ENCODE assay signal across 10 mouse cellular contexts in genomic region chr1:172364684-172365083, GRCm38 (mm10). TPM values are rescaled to one million over a fixed set of nuclear protein-coding genes. Genes with fewer than 3 reads are reported as not detected.
DNase-seq lines count a peak whose midpoint lies in the region; ATAC-seq and TF ChIP-seq lines count a peak whose summit lies in the region.
"Had no signal": no experiment of that assay in that cellular context is flagged by ENCODE, and none has a peak within 500 bp of the region (broad histone marks: within the 10 kb centered on the region; RNA-seq: fewer than 3 reads in every experiment).

No protein-coding gene starts in this region.

- H3K27me3 ChIP-seq in MEL (ENCODE audit: control insufficient read depth in 1 of 2, insufficient read depth in 2 of 2, low read length in 2 of 2) = no peaks in the 10 kb centered on the region; a peak in 1 of 4 replicates
- peaks cover 5% of the 10 kb centered on the region; the same call in 1 of the 2 replicates for H3K27me3 ChIP-seq in kidney, embryonic 14.5 days (ENCODE audit: control insufficient read depth, insufficient read depth, low read length)
- 0 out of 2 replicates have a peak, but pooled peaks cover 2% of the 10 kb centered on the region for H3K27me3 ChIP-seq in liver, postnatal 0 days (ENCODE audit: insufficient read depth, low read length)

- DNase-seq in 3T3-L1 (ENCODE audit: low read depth, low spot score) (peak; percentile 44), MEL (ENCODE audit: low read depth, low spot score) (peak; percentile 91)
- DNase-seq in cerebellum, postnatal 14 days = peak; percentile 70 to 76
- peak; percentile 52 to 68 for DNase-seq in frontal cortex, postnatal 36 days (ENCODE audit: low spot score in 2 of 2)
- DNase-seq in liver, postnatal 0 days = peak; percentile 71
- no peak for DNase-seq in urinary bladder, postnatal 10 days (ENCODE audit: low spot score)

- H3K4me1 ChIP-seq in MEL (ENCODE audit: control insufficient read depth in 1 of 2, insufficient read depth in 2 of 2, low read length in 2 of 2) = peaks cover 0 to 4% of the 10 kb centered on the region in 2 experiments; a peak in 2 of 4 replicates
- H3K4me1 ChIP-seq in kidney, embryonic 14.5 days (ENCODE audit: control insufficient read depth, insufficient read depth, low read length) = no peaks in the 10 kb centered on the region
- H3K4me1 ChIP-seq in liver, postnatal 0 days (ENCODE audit: insufficient read depth) = peaks cover 12% of the 10 kb centered on the region

- peak in 1 of 2 experiments; percentile 63; a peak in 3 of 4 replicates for TF ChIP-seq EP300 in MEL (IDR thresholded peaks at IDR 0.05; ENCODE audit: low read depth in 1 of 2, low read length in 2 of 2)
- TF ChIP-seq EP300 in liver, postnatal 0 days (IDR thresholded peaks at IDR 0.05; ENCODE audit: low read depth) = peak; percentile 75

- peak; percentile 64 for TF ChIP-seq RAD21 in MEL (IDR thresholded peaks at IDR 0.05; ENCODE audit: low read depth, low read length)

- TF ChIP-seq CTCF in MEL (IDR thresholded peaks at IDR 0.05 in 2 of 3, conservative IDR thresholded peaks at IDR 0.05 in 1 of 3; ENCODE audit: control insufficient read depth in 1 of 3, insufficient read depth in 1 of 3, low read depth in 2 of 3, low read length in 3 of 3, poor library complexity in 1 of 3, severe bottlenecking in 1 of 3) = peak; percentile 87 to 91 (median 89)
- peak; percentile 85 for TF ChIP-seq CTCF in liver, postnatal 0 days (IDR thresholded peaks at IDR 0.05; ENCODE audit: low read depth)

- no peak overlapping the region for H3K4me2 ChIP-seq in kidney, embryonic 14.5 days (replicated peaks; ENCODE audit: low read depth, low read length)
- H3K4me2 ChIP-seq in liver, postnatal 0 days (ENCODE audit: low read depth, low read length) = peak overlapping the region; percentile 24; the same call in 1 of the 2 replicates

- no peaks in the 10 kb centered on the region for H3K9me3 ChIP-seq in MEL (replicated peaks; ENCODE audit: insufficient read depth, low read length)
- no peaks in the 10 kb centered on the region for H3K9me3 ChIP-seq in kidney, embryonic 14.5 days (ENCODE audit: control insufficient read depth, low read length)
- H3K9me3 ChIP-seq in liver, postnatal 0 days (ENCODE audit: low read length) = no peaks in the 10 kb centered on the region

- peak overlapping the region; percentile 49 to 71 for H3K4me3 ChIP-seq in MEL (ENCODE audit: control insufficient read depth in 1 of 2, insufficient read depth in 1 of 2, low read depth in 2 of 2, low read length in 2 of 2)
- no peak overlapping the region for H3K4me3 ChIP-seq in kidney, embryonic 14.5 days (ENCODE audit: low read length)
- H3K4me3 ChIP-seq in liver, postnatal 0 days (ENCODE audit: low read depth, low read length) = 0 out of 2 replicates have a peak overlapping the region, but pooled peaks have one; percentile 5

- 19% methylated on average over 6 of the region's 6 CpGs for whole genome bisulfite sequencing in kidney, embryonic 14.5 days
- 10% methylated on average over 6 of the region's 6 CpGs for WGBS in liver, postnatal 0 days (ENCODE audit: insufficient replicate concordance)

- no peak for TF ChIP-seq POLR2A in MEL (IDR thresholded peaks at IDR 0.05; ENCODE audit: control insufficient read depth in 1 of 2, insufficient read depth in 1 of 2, low read depth in 1 of 2, low read length in 2 of 2, poor library complexity in 1 of 2)

- ATAC-seq in kidney, embryonic 14.5 days (ENCODE audit: low FRiP score, low TSS enrichment) = 0 out of 2 replicates have a peak, but pooled peaks have one; percentile 38
- peak; percentile 95 for ATAC-seq in liver, postnatal 0 days
- peak; percentile 44; the same call in 1 of the 2 replicates for ATAC-seq in neutrophil, adult 5-6 weeks (ENCODE audit: extremely low read depth, insufficient number of reproducible peaks, low FRiP score, poor library complexity, severe bottlenecking)

- no peaks in the 10 kb centered on the region for H3K36me3 ChIP-seq in MEL (ENCODE audit: control insufficient read depth in 1 of 2, insufficient read depth in 2 of 2, low read length in 2 of 2)
- H3K36me3 ChIP-seq in kidney, embryonic 14.5 days (ENCODE audit: control insufficient read depth, insufficient read depth, low read length) = no peaks in the 10 kb centered on the region
- H3K36me3 ChIP-seq in liver, postnatal 0 days (replicated peaks; ENCODE audit: insufficient read depth, low read length) = no peaks in the 10 kb centered on the region

- no peaks in the 10 kb centered on the region for H3K79me2 ChIP-seq in MEL (ENCODE audit: control insufficient read depth, insufficient read depth, low read length, poor library complexity)

- peak overlapping the region; percentile 55 for H3K9ac ChIP-seq in MEL (ENCODE audit: control insufficient read depth, low read depth, low read length, poor library complexity, severe bottlenecking)
- H3K9ac ChIP-seq in kidney, embryonic 14.5 days (ENCODE audit: low read depth, low read length) = no peak overlapping the region
- H3K9ac ChIP-seq in liver, postnatal 0 days (replicated peaks) = no peak overlapping the region

- no peak overlapping the region for H3K27ac ChIP-seq in MEL (ENCODE audit: control insufficient read depth, low read depth, low read length)
- H3K27ac ChIP-seq in kidney, embryonic 14.5 days (ENCODE audit: low read depth, low read length) = no peak overlapping the region
- H3K27ac ChIP-seq in liver, postnatal 0 days (ENCODE audit: low read depth) = 0 out of 2 replicates have a peak overlapping the region, but pooled peaks have one; percentile 45

TF ChIP-seq in MEL, 35 proteins besides CTCF, POLR2A, EP300 and RAD21:
- TF ChIP-seq USF1 (IDR thresholded peaks at IDR 0.05; ENCODE audit: low read depth, low read length) (no peak), ETS1 (IDR thresholded peaks at IDR 0.05; ENCODE audit: low read depth, low read length) (peak; percentile 79), TAL1 (IDR thresholded peaks at IDR 0.05; ENCODE audit: low read length) (peak; percentile 80), GATA1 (IDR thresholded peaks at IDR 0.05; ENCODE audit: low read depth, low read length) (peak; percentile 50), TBP (IDR thresholded peaks at IDR 0.05; ENCODE audit: low read depth, low read length) (peak; percentile 24; the same call in 1 of the 2 replicates), MEF2A (IDR thresholded peaks at IDR 0.05; ENCODE audit: extremely low read depth, insufficient replicate concordance, low read depth, low read length, poor library complexity, severe bottlenecking) (no peak), SMC3 (IDR thresholded peaks at IDR 0.05; ENCODE audit: low read depth, low read length) (peak; percentile 51), ZKSCAN1 (IDR thresholded peaks at IDR 0.05; ENCODE audit: low read depth, low read length) (no peak), TCF12 (IDR thresholded peaks at IDR 0.05; ENCODE audit: low read depth, low read length) (0 out of 2 replicates have a peak, but pooled peaks have one; percentile 47)

RNA-seq across cellular contexts. Expression of gene Pigm, which starts 11.7 kb away (rescaled TPM):
- 8.3 and 8.6 TPM in 2 replicates for total RNA-seq in MEL (2012; rRNA removed)
- polyA plus RNA-seq in MEL (2012; ENCODE audit: insufficient read depth in 1 of 2, insufficient read length in 2 of 2, low read depth in 1 of 2, low replicate concordance in 2 of 2, missing spikeins in 1 of 2) = 10 to 100 TPM in 1 of 2 experiments, not detected in 1; 11.3 TPM
- 9.5 and 12.1 TPM in 2 replicates for polyA plus RNA-seq in kidney, embryonic 14.5 days (2014; fragmentation: Nextera tagmentation; extraction: Ambion mirVana)
- 1.8 TPM in 2 replicates for polyA plus RNA-seq in liver, postnatal 0 days (2015; fragmentation: Nextera tagmentation; extraction: Ambion mirVana)
- 25.0 and 27.8 TPM in 2 replicates for total RNA-seq in neutrophil, adult 5-6 weeks (2017)

RNA-seq across cellular contexts. Expression of gene Kcnj10, which starts 23.7 kb away (rescaled TPM):
- 0.03 and 0.04 TPM in 2 replicates for total RNA-seq in MEL (2012; rRNA removed)
- under 1 TPM in 1 of 2 experiments, not detected in 1; 0.72 TPM for polyA plus RNA-seq in MEL (2012; ENCODE audit: insufficient read depth in 1 of 2, insufficient read length in 2 of 2, low read depth in 1 of 2, low replicate concordance in 2 of 2, missing spikeins in 1 of 2)
- polyA plus RNA-seq in kidney, embryonic 14.5 days (2014; fragmentation: Nextera tagmentation; extraction: Ambion mirVana) = 0.31 and 0.57 TPM in 2 replicates
- 0.17 and 0.19 TPM in 2 replicates for polyA plus RNA-seq in liver, postnatal 0 days (2015; fragmentation: Nextera tagmentation; extraction: Ambion mirVana)
- not detected in 2 replicates for total RNA-seq in neutrophil, adult 5-6 weeks (2017)

RNA-seq across cellular contexts. Expression of gene Kcnj9, which starts 35.6 kb away (rescaled TPM):
- not detected in 2 replicates for total RNA-seq in MEL (2012; rRNA removed)
- under 1 TPM in 1 of 2 experiments, not detected in 1; 0.08 TPM for polyA plus RNA-seq in MEL (2012; ENCODE audit: insufficient read depth in 1 of 2, insufficient read length in 2 of 2, low read depth in 1 of 2, low replicate concordance in 2 of 2, missing spikeins in 1 of 2)
- polyA plus RNA-seq in kidney, embryonic 14.5 days (2014; fragmentation: Nextera tagmentation; extraction: Ambion mirVana) = 0.20 TPM in 1 of 2 replicates, not detected in the other
- 0.07 TPM in 2 replicates for polyA plus RNA-seq in liver, postnatal 0 days (2015; fragmentation: Nextera tagmentation; extraction: Ambion mirVana)
- not detected in 2 replicates for total RNA-seq in neutrophil, adult 5-6 weeks (2017)
- total RNA-seq: gastrocnemius, postnatal 4 days had no signal
- polyA plus RNA-seq: stomach, embryonic 14.5 days had no signal

Comparison
In these comparisons a context has a peak if more than half of its experiments do, and no peak if none do; other contexts are left out.
1. ATAC-seq: peak in every context shown above with its lines; median percentile 95 in liver, postnatal 0 days; 44 in neutrophil, adult 5-6 weeks; 38 in kidney, embryonic 14.5 days.